Mouse (Mus musculus): ENCODE results near the gene Ube2dnl1. TPM values are rescaled to one million over a fixed set of nuclear protein-coding genes. Genes with fewer than 3 reads are reported as not detected.

Ube2dnl1 gene
- not detected for total RNA-seq (2022)

DNA sequence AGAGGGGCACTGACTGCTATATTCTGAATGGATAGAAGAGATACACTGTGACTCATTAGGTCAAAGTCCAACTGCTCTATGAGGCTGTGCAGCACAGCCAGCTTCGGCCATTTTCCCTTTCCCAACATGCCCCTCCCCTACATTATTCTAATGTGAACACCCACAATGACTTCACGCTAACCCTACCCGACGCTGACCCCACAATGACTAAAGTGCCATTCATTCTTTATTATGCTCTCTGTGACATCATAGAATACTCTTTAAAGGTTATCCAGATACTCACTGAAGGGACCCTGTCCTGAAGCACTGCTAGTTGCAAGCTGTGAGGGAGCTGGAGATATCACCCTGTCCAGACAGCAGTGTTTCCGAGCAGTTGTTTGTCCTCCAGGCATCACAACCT is at the start of gene Ube2dnl1:
Ube2dnl1 (plus strand) TSS at position 301 of the 400 bp plus-strand sequence.
- DNase-seq, result no peak

- no peak for DNase-seq
These were observed 9.3 kb upstream of the Ube2dnl1 start for GRCm38 (mm10) chrX:114895489-114895888.

GRCm38 (mm10) chrX:114897506-114897905 is 7.3 kb upstream of the Ube2dnl1 start:
- no peak for DNase-seq

GRCm38 (mm10) chrX:114903391-114903790 is 1.4 kb upstream of the Ube2dnl1 start:
- no peak for DNase-seq

DNA sequence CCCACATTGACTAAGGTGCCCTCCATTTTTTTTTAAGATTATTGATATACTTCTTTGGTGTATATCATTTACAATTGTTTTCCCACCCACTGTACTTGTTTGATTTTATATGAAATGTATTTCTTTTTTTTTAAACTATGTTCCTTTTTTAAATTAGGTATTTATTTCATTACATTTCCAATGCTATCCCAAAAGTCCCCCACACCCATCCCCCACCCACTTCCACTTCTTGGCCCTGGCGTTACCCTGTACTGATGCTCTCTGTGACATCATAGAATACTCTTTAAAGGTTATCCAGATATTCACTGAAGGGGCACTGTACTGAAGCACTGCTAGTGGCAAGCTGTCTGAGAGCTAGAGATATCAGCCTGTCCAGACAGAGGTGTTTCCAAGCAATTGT is 2.5 kb downstream of the Ube2dnl1 start, which contains the start of gene Ube2dnl2:
Ube2dnl2 (plus strand) TSS at position 301 of the 400 bp plus-strand sequence.
- no peak for DNase-seq

GRCm38 (mm10) chrX:114955066-114955465 is 50.3 kb downstream of the Ube2dnl1 start:
- no peak for DNase-seq

Other genes starting within 250 kb of the Ube2dnl1 start
- not detected for gene Ube2dnl2, start 2.6 kb downstream of the Ube2dnl1 start, total RNA-seq (2022)

Data from adrenal gland, adult 8-10 months (tissue).